7 mouse cellular contexts compared by ENCODE assay signal in genomic region chrX:13710174-13710573, GRCm38 (mm10). TPM values are rescaled to one million over a fixed set of nuclear protein-coding genes. Genes with fewer than 3 reads are reported as not detected.
DNase-seq lines count a peak whose midpoint lies in the region; ATAC-seq and TF ChIP-seq lines count a peak whose summit lies in the region.

No protein-coding gene starts in this region.

- no peak overlapping the region for H3K4me2 ChIP-seq in liver, postnatal 0 days (ENCODE audit: low read depth, low read length)

- no peak for TF ChIP-seq POLR2A in spleen, adult 2 months (IDR thresholded peaks at IDR 0.05; ENCODE audit: low read depth, low read length)

- ATAC-seq in liver, postnatal 0 days = no peak

- WGBS in spleen, adult 2 months = 51% methylated on average over 2 of the region's 2 CpGs
- WGBS in liver, postnatal 0 days (ENCODE audit: insufficient replicate concordance) = 37% methylated on average over 2 of the region's 2 CpGs

- TF ChIP-seq CTCF in spleen, adult 2 months (IDR thresholded peaks at IDR 0.05; ENCODE audit: extremely low read depth, insufficient read depth, insufficient read length, insufficient replicate concordance) = peak; percentile 25; the same call in 1 of the 2 replicates
- TF ChIP-seq CTCF in liver, postnatal 0 days (IDR thresholded peaks at IDR 0.05; ENCODE audit: low read depth) = peak; percentile 91

- no peaks in the 10 kb centered on the region for H3K4me1 ChIP-seq in spleen, adult 2 months (ENCODE audit: control insufficient read depth, insufficient read depth, insufficient read length)
- no peaks in the 10 kb centered on the region for H3K4me1 ChIP-seq in liver, postnatal 0 days (ENCODE audit: insufficient read depth)

- no peaks in the 10 kb centered on the region for H3K36me3 ChIP-seq in spleen, adult 2 months (ENCODE audit: control insufficient read depth, insufficient read depth, low read length)
- H3K36me3 ChIP-seq in liver, postnatal 0 days (replicated peaks; ENCODE audit: insufficient read depth, low read length) = no peaks in the 10 kb centered on the region

- no peaks in the 10 kb centered on the region for H3K9me3 ChIP-seq in liver, postnatal 0 days (ENCODE audit: low read length)

- no peak overlapping the region for H3K9ac ChIP-seq in liver, postnatal 0 days (replicated peaks)

- no peak overlapping the region for H3K4me3 ChIP-seq in spleen, adult 2 months (ENCODE audit: extremely low read depth, insufficient read depth, insufficient read length)
- no peak overlapping the region for H3K4me3 ChIP-seq in liver, postnatal 0 days (ENCODE audit: low read depth, low read length)

- H3K27ac ChIP-seq in spleen, adult 2 months (ENCODE audit: insufficient read depth, low read length) = no peak overlapping the region
- no peak overlapping the region for H3K27ac ChIP-seq in liver, postnatal 0 days (ENCODE audit: low read depth)

- no peak for TF ChIP-seq EP300 in liver, postnatal 0 days (IDR thresholded peaks at IDR 0.05; ENCODE audit: low read depth)

- H3K27me3 ChIP-seq in spleen, adult 2 months (ENCODE audit: control insufficient read depth, insufficient read depth, low read length) = no peaks in the 10 kb centered on the region
- H3K27me3 ChIP-seq in liver, postnatal 0 days (ENCODE audit: insufficient read depth, low read length) = no peaks in the 10 kb centered on the region

- peak in 1 of 2 experiments; percentile 9 for DNase-seq in spleen, adult 2 months (ENCODE audit: low read depth in 1 of 2, low spot score in 2 of 2)
- no peak for DNase-seq in spleen, adult 12 weeks (ENCODE audit: low spot score)
- peak; percentile 24 to 39 for DNase-seq in adrenal gland, adult 18-20 months (ENCODE audit: low spot score in 2 of 2)
- peak; percentile 9 for DNase-seq in embryo, embryonic 11.5 days (ENCODE audit: low read depth, low spot score)
- DNase-seq in kidney, adult 8-10 months = peak; percentile 15 to 50
- DNase-seq in liver, postnatal 0 days = peak; percentile 40
- DNase-seq in retina, embryonic 14.5 days (ENCODE audit: low spot score) = peak; percentile 77

RNA-seq across cellular contexts. Expression of gene Gpr82, which starts 49.0 kb away (rescaled TPM):
- polyA plus RNA-seq in spleen, adult 2 months (2012; rRNA removed) = 0.11 and 0.18 TPM in 2 replicates
- not detected for total RNA-seq in adrenal gland, adult 18-20 months (2021)
- 0.07 TPM in 1 of 2 replicates, not detected in the other for polyA plus RNA-seq in liver, postnatal 0 days (2015; fragmentation: Nextera tagmentation; extraction: Ambion mirVana)
